Mouse (Mus musculus) cerebellum, adult 2 months (tissue): ENCODE results near the gene Tmem164.

Source experiments
- CTCF ChIP-seq: fragments of 200-500 bp; IDR thresholded peaks from 2 replicates; pipeline ENCODE4 v1.5.1; 2011; ENCODE audit warnings: low read depth, mild to moderate bottlenecking, control low read depth, low read length, moderate library complexity, borderline replicate concordance; ENCODE audit not compliant: insufficient read depth
- POLR2A ChIP-seq: fragments of 200-500 bp; IDR thresholded peaks from 2 replicates; pipeline ENCODE4 v1.6.1; 2011; ENCODE audit warnings: low read length, control low read depth, borderline replicate concordance; ENCODE audit not compliant: insufficient read depth

GRCm38 (mm10) chrX:142726311-142726710, 45.1 kb downstream of the Tmem164 start:
- TF ChIP-seq CTCF (no peak), POLR2A (no peak)
